Mouse (Mus musculus): Measurements from ENCODE around the gene Nhlh2. TPM values are rescaled to one million over a fixed set of nuclear protein-coding genes. Genes with fewer than 3 reads are reported as not detected.

Nhlh2 gene
- polyA plus RNA-seq, 1 experiment from 2014 or later: 18.4 TPM

DNA sequence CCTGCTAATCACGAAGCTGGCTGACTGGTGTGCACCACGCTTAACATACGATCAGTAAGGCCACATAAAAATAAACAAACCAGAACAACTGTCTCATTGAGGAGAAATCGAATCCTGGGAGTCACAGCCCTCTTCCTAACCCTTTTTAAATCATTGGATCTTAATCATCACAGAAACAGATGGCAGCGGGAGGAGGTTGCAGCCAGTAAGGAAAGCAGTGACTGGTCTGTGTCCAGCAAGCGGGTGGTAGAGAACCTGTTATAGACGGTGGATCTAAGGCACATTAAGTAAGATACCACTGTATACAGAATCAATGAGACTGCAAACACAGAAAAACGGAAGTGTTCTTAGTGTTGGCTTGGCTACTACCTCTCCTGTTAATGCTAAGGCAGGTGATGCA, 24.2 kb upstream of the Nhlh2 start:
- no peak for ATAC-seq

DNA sequence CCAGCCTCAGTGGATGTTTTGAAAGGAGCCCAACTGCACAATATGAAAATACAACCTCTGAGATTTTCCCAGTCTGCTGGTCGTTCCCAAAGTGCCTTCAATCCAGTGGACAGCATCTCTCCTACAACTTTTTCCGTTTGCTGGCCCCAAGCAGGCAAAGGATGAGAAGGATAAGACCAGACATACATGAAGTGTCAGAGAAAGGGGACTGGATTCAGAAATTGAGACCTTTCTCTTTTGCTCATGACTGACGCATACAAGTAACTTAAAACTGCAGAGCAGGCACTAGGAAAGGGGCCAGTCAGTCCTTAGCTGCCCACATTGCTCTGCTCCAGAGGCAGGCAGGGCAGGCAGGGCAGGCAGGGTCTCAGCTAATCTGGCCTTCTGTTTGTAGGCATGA, 19.7 kb upstream of the Nhlh2 start:
- WGBS: 66% methylated on average over 3 of the region's 3 CpGs
- no peak overlapping the region for H3K9ac ChIP-seq (ENCODE audit: low read length)
- no peak overlapping the region for H3K4me2 ChIP-seq (ENCODE audit: low read length)
- H3K4me3 ChIP-seq (ENCODE audit: low read depth, low read length): no peak overlapping the region
- no peaks in the 10 kb centered on the region for H3K27me3 ChIP-seq (replicated peaks; ENCODE audit: control insufficient read depth, insufficient read depth, low read length)
- DNase-seq (ENCODE audit: low spot score) (no peak), ATAC-seq (no peak)
- no peaks in the 10 kb centered on the region for H3K36me3 ChIP-seq (ENCODE audit: control insufficient read depth, insufficient read depth, low read length)
- H3K9me3 ChIP-seq (replicated peaks; ENCODE audit: control insufficient read depth, low read length): no peaks in the 10 kb centered on the region
- H3K4me1 ChIP-seq (ENCODE audit: control insufficient read depth, insufficient read depth, low read length): no peaks in the 10 kb centered on the region
- no peak overlapping the region for H3K27ac ChIP-seq (ENCODE audit: low read depth, low read length)

More for the DNA sequence above, 24.2 kb upstream of the Nhlh2 start:
- Histone ChIP-seq H3K4me1 (ENCODE audit: control insufficient read depth, insufficient read depth, low read length) (no peaks in the 10 kb centered on the region), H3K27ac (ENCODE audit: low read depth, low read length) (no peak overlapping the region), H3K4me3 (ENCODE audit: low read depth, low read length) (no peak overlapping the region), H3K27me3 (replicated peaks; ENCODE audit: control insufficient read depth, insufficient read depth, low read length) (no peaks in the 10 kb centered on the region), H3K9ac (ENCODE audit: low read length) (no peak overlapping the region), H3K4me2 (ENCODE audit: low read length) (no peak overlapping the region), H3K36me3 (ENCODE audit: control insufficient read depth, insufficient read depth, low read length) (no peaks in the 10 kb centered on the region), H3K9me3 (replicated peaks; ENCODE audit: control insufficient read depth, low read length) (no peaks in the 10 kb centered on the region)
- no peak for DNase-seq (ENCODE audit: low spot score)
- 81% methylated on average over 8 of the region's 8 CpGs for WGBS

DNA sequence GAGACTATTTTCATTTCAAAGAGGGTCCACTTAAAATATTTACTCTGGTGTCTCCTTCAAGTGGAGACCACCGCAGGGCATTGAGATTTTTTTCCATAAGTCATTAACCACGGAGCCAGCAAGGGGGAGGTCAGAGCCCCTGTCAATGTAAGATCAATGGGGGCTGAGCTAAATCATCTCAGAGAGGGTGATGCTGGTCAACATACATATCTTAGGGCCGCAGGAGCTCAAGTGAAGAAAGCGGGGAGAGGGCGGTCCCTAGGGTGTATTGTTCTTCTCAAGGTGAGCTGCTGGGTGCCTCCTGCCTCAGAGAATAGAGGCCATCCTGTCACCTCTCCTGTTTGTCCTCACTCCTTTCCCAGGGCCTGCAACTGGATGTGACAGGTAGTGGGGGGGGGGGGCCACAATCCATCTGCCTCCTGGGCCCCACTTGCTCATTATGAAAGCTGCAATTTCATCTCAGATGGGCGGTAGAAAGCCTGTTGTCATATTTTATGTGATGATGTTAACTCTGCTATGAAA, 18.8 kb upstream of the Nhlh2 start:
- Histone ChIP-seq H3K9ac (ENCODE audit: low read length) (no peak overlapping the region), H3K27ac (ENCODE audit: low read depth, low read length) (no peak overlapping the region), H3K4me1 (ENCODE audit: control insufficient read depth, insufficient read depth, low read length) (no peaks in the 10 kb centered on the region), H3K9me3 (replicated peaks; ENCODE audit: control insufficient read depth, low read length) (no peaks in the 10 kb centered on the region), H3K4me3 (ENCODE audit: low read depth, low read length) (no peak overlapping the region), H3K27me3 (replicated peaks; ENCODE audit: control insufficient read depth, insufficient read depth, low read length) (no peaks in the 10 kb centered on the region), H3K36me3 (ENCODE audit: control insufficient read depth, insufficient read depth, low read length) (no peaks in the 10 kb centered on the region), H3K4me2 (ENCODE audit: low read length) (no peak overlapping the region)
- no peak for DNase-seq (ENCODE audit: low spot score)
- no peak for ATAC-seq
- WGBS: 53% methylated on average over 6 of the region's 6 CpGs

DNA sequence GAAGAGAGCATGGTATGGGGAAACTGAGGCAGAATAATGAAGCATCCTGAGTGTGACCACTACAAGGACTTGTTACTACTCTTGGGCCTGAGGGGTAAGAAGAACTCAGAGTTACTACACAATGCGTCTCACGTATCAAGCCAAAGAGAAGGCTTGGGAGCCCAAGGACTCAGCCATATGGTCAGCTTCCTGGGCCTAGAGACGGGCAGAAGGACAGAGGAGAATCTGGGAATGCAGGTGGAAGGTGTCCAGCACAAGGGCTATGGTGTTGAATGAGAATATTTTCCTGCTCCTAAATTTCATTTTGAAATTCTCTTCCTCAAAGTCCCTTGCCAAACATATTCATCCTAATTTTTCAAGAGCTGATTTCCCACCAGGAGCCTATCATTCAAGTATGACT, 12.0 kb upstream of the Nhlh2 start:
- no peak for ATAC-seq
- H3K4me2 ChIP-seq (ENCODE audit: low read length): no peak overlapping the region
- H3K36me3 ChIP-seq (ENCODE audit: control insufficient read depth, insufficient read depth, low read length): no peaks in the 10 kb centered on the region
- WGBS: 97% methylated on average over 3 of the region's 3 CpGs
- DNase-seq (ENCODE audit: low spot score): no peak
- no peak overlapping the region for H3K4me3 ChIP-seq (ENCODE audit: low read depth, low read length)
- H3K9ac ChIP-seq (ENCODE audit: low read length): no peak overlapping the region
- H3K27ac ChIP-seq (ENCODE audit: low read depth, low read length): no peak overlapping the region
- no peaks in the 10 kb centered on the region for H3K27me3 ChIP-seq (replicated peaks; ENCODE audit: control insufficient read depth, insufficient read depth, low read length)
- no peaks in the 10 kb centered on the region for H3K9me3 ChIP-seq (replicated peaks; ENCODE audit: control insufficient read depth, low read length)
- H3K4me1 ChIP-seq (ENCODE audit: control insufficient read depth, insufficient read depth, low read length): no peaks in the 10 kb centered on the region

DNA sequence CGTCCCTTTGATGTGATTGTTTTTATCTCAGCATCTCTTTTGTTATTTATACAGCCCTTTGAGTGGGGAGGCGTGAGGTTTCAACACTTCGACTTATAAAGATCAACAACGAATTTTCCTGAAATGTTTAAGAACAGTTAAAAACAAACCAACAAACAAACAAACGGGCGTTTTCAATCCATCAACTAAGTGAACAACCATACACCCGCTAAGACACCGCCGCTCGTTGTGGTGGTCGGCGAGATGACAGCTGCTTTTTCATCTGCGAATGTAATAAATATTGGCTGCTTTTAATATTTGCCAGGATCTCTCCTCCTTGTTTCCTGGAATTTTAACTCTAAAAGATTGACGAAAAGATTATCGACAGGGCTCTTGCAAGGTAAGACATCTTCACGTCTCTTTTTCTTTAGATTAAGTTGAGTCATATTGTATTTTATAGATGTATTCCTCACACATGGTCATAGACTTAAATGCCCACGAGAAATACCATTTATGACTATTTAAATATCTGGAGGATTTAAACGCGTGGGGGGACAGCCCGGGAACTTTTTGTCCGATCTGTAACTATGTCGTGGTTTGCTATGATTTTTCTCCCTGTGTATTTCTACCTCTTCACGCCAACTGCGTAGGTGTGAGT, 923 bp downstream of the Nhlh2 start:
- Histone ChIP-seq H3K27ac (ENCODE audit: low read depth, low read length) (peak overlapping the region; percentile 89), H3K4me1 (ENCODE audit: control insufficient read depth, insufficient read depth, low read length) (peaks cover 8% of the 10 kb centered on the region; the same call in 1 of the 2 replicates), H3K4me2 (ENCODE audit: low read length) (peak overlapping the region; percentile 63), H3K9ac (ENCODE audit: low read length) (peak overlapping the region; percentile 83), H3K27me3 (replicated peaks; ENCODE audit: control insufficient read depth, insufficient read depth, low read length) (peaks cover 26% of the 10 kb centered on the region), H3K36me3 (ENCODE audit: control insufficient read depth, insufficient read depth, low read length) (no peaks in the 10 kb centered on the region), H3K4me3 (ENCODE audit: low read depth, low read length) (peak overlapping the region; percentile 41), H3K9me3 (replicated peaks; ENCODE audit: control insufficient read depth, low read length) (no peaks in the 10 kb centered on the region)
- ATAC-seq (no peak), DNase-seq (ENCODE audit: low spot score) (peak; percentile 52)
- WGBS: 5% methylated on average over 24 of the region's 24 CpGs

DNA sequence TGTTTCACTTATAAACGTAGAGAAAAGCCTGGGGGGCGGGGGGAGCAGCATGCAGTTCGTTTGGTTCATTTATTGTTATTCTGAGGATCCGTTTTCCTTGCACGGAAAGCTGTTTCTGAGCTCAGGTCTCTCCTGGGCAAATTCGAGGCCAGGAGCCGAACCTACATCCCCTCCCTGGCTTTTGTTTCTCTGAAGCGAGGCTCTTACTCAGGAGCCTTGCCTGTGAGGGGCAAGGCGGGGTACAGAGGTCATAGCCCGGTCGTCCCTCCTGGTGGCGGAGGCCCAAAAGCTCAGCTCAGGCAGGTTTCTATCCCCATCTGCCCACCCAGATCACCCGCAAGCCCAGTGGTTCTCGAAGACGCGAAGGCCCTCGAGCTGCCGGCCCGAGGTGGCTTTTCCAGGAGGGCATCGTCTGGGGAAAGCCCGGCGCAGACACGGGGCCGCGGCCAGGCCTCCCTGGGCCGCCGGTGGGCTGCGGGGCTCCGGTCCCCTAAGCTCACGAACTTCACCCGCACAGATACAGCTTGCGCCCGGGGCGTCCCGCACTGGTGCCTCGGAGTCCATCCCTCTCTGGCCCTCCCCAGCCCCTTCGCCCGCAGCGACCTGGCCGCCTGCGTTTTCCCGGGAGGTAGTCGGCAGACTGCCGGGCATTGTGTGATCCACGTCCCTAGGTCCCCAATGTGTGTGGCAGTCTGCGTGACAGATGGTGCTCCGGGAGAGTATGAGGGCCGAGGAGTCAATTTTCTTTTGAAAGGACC, 1.6 kb downstream of the Nhlh2 start:
- peak; percentile 51 for DNase-seq (ENCODE audit: low spot score)
- peak overlapping the region; percentile 63 for H3K4me2 ChIP-seq (ENCODE audit: low read length)
- WGBS: under 1% methylated on average over 47 of the region's 48 CpGs
- no peaks in the 10 kb centered on the region for H3K9me3 ChIP-seq (replicated peaks; ENCODE audit: control insufficient read depth, low read length)
- peak overlapping the region; percentile 83 for H3K9ac ChIP-seq (ENCODE audit: low read length)
- peak overlapping the region; percentile 89 for H3K27ac ChIP-seq (ENCODE audit: low read depth, low read length)
- peak overlapping the region; percentile 41 for H3K4me3 ChIP-seq (ENCODE audit: low read depth, low read length)
- peaks cover 8% of the 10 kb centered on the region; the same call in 1 of the 2 replicates for H3K4me1 ChIP-seq (ENCODE audit: control insufficient read depth, insufficient read depth, low read length)
- peak; percentile 35 for ATAC-seq
- H3K36me3 ChIP-seq (ENCODE audit: control insufficient read depth, insufficient read depth, low read length): no peaks in the 10 kb centered on the region
- H3K27me3 ChIP-seq (replicated peaks; ENCODE audit: control insufficient read depth, insufficient read depth, low read length): peaks cover 26% of the 10 kb centered on the region

DNA sequence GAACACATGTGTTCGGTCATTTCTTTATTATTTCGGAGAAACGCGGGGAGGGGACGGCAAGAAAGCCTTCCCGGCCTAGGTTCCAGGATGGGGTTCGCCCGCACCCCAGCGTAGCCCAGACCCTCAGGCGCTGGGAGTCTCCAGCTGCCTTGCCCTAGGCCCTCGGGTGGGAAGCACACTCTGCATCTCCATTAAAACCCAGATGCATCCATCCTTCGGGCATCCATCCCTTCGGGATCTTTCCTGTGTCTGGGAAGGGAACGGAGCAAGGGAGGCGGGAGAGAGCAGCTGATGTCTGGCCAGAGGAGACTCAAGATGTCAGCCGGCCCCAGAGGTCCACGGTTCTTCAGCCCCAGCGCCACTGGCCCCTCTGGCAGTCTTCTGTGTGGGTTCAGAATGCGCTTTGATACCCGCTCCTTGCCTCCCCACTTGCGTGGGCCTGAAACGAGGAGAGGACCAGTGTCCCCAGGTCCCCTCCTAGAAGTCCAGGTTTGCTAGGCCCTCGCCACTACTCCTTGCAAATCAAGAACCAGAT, 2.3 kb downstream of the Nhlh2 start:
- ATAC-seq (peak; percentile 40), DNase-seq (ENCODE audit: low spot score) (peak; percentile 37)
- Histone ChIP-seq H3K9ac (ENCODE audit: low read length) (peak overlapping the region; percentile 83), H3K27ac (ENCODE audit: low read depth, low read length) (peak overlapping the region; percentile 89), H3K4me3 (ENCODE audit: low read depth, low read length) (peak overlapping the region; percentile 41), H3K27me3 (replicated peaks; ENCODE audit: control insufficient read depth, insufficient read depth, low read length) (peaks cover 26% of the 10 kb centered on the region), H3K36me3 (ENCODE audit: control insufficient read depth, insufficient read depth, low read length) (no peaks in the 10 kb centered on the region), H3K4me1 (ENCODE audit: control insufficient read depth, insufficient read depth, low read length) (peaks cover 8% of the 10 kb centered on the region; the same call in 1 of the 2 replicates), H3K9me3 (replicated peaks; ENCODE audit: control insufficient read depth, low read length) (no peaks in the 10 kb centered on the region), H3K4me2 (ENCODE audit: low read length) (peak overlapping the region; percentile 63)
- 4% methylated on average over 23 of the region's 23 CpGs for WGBS

DNA sequence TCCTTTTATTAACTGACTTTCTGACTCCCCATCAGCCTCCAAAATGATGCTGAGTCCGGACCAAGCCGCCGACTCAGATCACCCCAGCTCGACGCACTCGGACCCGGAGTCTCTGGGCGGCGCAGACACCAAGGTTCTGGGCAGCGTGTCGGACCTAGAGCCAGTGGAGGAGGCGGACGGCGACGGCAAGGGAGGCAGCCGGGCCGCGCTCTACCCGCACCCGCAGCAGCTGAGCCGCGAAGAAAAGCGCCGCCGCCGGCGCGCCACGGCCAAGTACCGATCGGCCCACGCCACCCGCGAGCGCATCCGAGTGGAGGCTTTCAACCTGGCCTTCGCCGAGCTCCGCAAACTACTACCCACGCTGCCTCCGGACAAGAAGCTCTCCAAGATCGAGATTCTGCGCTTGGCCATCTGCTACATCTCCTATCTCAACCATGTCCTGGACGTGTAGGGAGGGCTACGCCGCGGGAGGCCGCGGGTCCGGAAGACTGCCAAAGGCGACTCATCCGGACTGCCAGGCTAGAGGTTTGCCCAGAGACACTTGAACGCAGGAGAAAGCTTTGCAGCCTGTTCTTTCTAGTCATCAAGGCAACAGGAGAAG, 2.8 kb downstream of the Nhlh2 start:
- Histone ChIP-seq H3K9me3 (replicated peaks; ENCODE audit: control insufficient read depth, low read length) (no peaks in the 10 kb centered on the region), H3K27ac (ENCODE audit: low read depth, low read length) (peak overlapping the region; percentile 89), H3K4me3 (ENCODE audit: low read depth, low read length) (peak overlapping the region; percentile 41), H3K27me3 (replicated peaks; ENCODE audit: control insufficient read depth, insufficient read depth, low read length) (peaks cover 26% of the 10 kb centered on the region), H3K4me2 (ENCODE audit: low read length) (peak overlapping the region; percentile 63), H3K36me3 (ENCODE audit: control insufficient read depth, insufficient read depth, low read length) (no peaks in the 10 kb centered on the region), H3K4me1 (ENCODE audit: control insufficient read depth, insufficient read depth, low read length) (peaks cover 8% of the 10 kb centered on the region; the same call in 1 of the 2 replicates), H3K9ac (ENCODE audit: low read length) (peak overlapping the region; percentile 83)
- WGBS: under 1% methylated on average over 53 of the region's 53 CpGs
- DNase-seq (ENCODE audit: low spot score) (peak; percentile 47), ATAC-seq (peak; percentile 24; the same call in 1 of the 2 replicates)
